8 mouse cellular contexts compared by ENCODE assay signal in genomic region chr3:50905993-50906831, GRCm38 (mm10).
DNase-seq lines count a peak whose midpoint lies in the region; ATAC-seq lines count a peak whose summit lies in the region.

No protein-coding gene starts in this region.

- H3K27ac ChIP-seq in hindbrain, embryonic 13.5 days, result peak overlapping the region; percentile 79

- no peaks in the 10 kb centered on the region for H3K36me3 ChIP-seq in hindbrain, embryonic 13.5 days

- H3K4me1 ChIP-seq in hindbrain, embryonic 13.5 days (replicated peaks), result peaks cover 29% of the 10 kb centered on the region

- no peaks in the 10 kb centered on the region for H3K9me3 ChIP-seq in hindbrain, embryonic 13.5 days

- peak overlapping the region; percentile 33 for H3K4me3 ChIP-seq in hindbrain, embryonic 13.5 days

- whole genome bisulfite sequencing in hindbrain, embryonic 13.5 days, result 11% methylated on average over 32 of the region's 32 CpGs

- H3K4me2 ChIP-seq in hindbrain, embryonic 13.5 days, result peak overlapping the region; percentile 52

- DNase-seq in Muller cell, postnatal 12 days (ENCODE audit: inconsistent ontology term), result peak; percentile 79
- peak; percentile 84 for DNase-seq in cerebellum, adult 9-11 months
- DNase-seq in frontal cortex, postnatal 25 days (ENCODE audit: low spot score in 2 of 2), result peak; percentile 95 to 97
- peak; percentile 95 to 98 for DNase-seq in layer of hippocampus, postnatal 14 days (ENCODE audit: low spot score in 2 of 2)
- DNase-seq in lung, postnatal 10 days, result peak; percentile 93
- DNase-seq in ovary, postnatal 14 days (ENCODE audit: low spot score), result peak; percentile 99
- DNase-seq in thymus, postnatal 10 days (ENCODE audit: low spot score in 2 of 2), result peak; percentile 89 to 97

- H3K27me3 ChIP-seq in hindbrain, embryonic 13.5 days, result no peaks in the 10 kb centered on the region

- peak overlapping the region; percentile 65 for H3K9ac ChIP-seq in hindbrain, embryonic 13.5 days

- ATAC-seq in hindbrain, embryonic 13.5 days (ENCODE audit: low FRiP score), result peak; percentile 67

Comparison
In these comparisons a context has a peak if more than half of its experiments do, and no peak if none do; other contexts are left out.
1. Peak in every context shown above with its lines: DNase-seq, ATAC-seq, H3K4me3 ChIP-seq and H3K27ac ChIP-seq.